Mouse (Mus musculus): ENCODE measurements around the gene Lgals4. TPM values are rescaled to one million over a fixed set of nuclear protein-coding genes. Genes with fewer than 3 reads are reported as not detected.

Lgals4 gene
- polyA plus RNA-seq, 1 experiment from 2014 or later: 737 TPM

DNA sequence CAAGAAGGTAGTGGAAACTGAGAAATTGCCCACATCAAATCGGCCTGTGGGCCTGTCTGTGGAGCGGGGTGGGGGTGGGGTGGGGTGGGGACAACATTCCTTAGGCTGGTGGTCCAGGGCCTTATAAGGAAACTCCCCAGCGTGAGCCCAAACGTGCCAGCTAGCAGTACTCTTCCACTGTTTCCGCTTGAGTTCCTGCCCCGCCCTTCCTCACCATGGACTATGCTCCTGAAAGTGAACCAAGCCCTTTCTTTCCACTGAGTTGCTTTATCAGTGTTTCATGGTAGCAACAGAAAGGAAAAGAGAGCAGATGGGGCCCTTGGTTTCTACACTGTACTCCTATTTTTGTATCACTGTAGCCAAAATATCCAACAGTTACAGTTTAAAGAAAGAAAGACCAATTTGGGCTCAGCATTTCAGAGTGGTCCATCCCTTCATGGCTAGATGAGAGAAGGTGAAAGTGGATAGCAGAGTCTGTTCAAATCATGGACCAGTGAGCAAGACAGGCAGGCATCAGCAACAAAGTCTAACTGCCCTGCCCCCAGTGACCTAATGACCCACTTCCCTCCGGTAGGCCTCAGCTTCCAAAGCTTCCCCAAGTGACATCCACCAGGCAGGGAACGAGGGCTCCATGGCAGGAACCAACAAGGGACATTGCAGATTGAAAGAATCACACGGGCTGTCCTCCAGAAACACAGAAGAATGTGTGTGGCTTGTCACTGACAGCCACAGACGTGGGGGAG is 30.6 kb upstream of the Lgals4 start:
- DNase-seq (ENCODE audit: low spot score): no peak
- H3K4me2 ChIP-seq (ENCODE audit: low read length): peak overlapping the region; percentile 23
- H3K9me3 ChIP-seq (ENCODE audit: control insufficient read depth, low read length): no peaks in the 10 kb centered on the region
- no peak overlapping the region for H3K4me3 ChIP-seq (ENCODE audit: low read depth, low read length)
- H3K4me1 ChIP-seq (replicated peaks; ENCODE audit: control insufficient read depth, insufficient read depth, low read length): peaks cover 32% of the 10 kb centered on the region
- no peaks in the 10 kb centered on the region for H3K36me3 ChIP-seq (ENCODE audit: control insufficient read depth, insufficient read depth, low read length)
- no peaks in the 10 kb centered on the region for H3K27me3 ChIP-seq (replicated peaks; ENCODE audit: control insufficient read depth, insufficient read depth, low read length)
- H3K27ac ChIP-seq (ENCODE audit: low read depth): peak overlapping the region; percentile 90
- 8% methylated on average over 10 of the region's 10 CpGs for WGBS
- ATAC-seq (replicated peaks; ENCODE audit: low FRiP score, low TSS enrichment, low read depth): peak; percentile 51
- peak overlapping the region; percentile 16 for H3K9ac ChIP-seq (ENCODE audit: low read length)

DNA sequence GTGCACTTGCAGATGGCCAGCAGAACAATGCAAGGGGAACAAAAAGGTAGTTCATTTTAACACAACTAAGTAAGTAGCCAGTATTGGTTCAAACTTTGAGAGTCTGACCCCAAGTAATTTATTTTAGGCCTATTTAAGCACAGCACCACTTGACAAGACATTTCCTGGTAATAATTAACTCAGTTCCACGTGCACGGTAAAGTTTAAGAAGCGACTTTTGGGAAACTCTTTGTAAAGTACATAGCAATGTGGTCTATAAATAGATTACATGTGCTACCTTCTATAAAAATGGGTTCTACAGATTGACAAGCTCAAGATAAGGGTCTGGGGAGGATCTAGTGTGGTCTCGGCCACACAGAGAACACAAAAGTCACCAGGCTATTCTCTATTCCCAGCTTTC is 29.9 kb upstream of the Lgals4 start:
- Histone ChIP-seq H3K4me2 (ENCODE audit: low read length) (peak overlapping the region; percentile 23; the same call in 1 of the 2 replicates), H3K4me3 (ENCODE audit: low read depth, low read length) (no peak overlapping the region), H3K27me3 (replicated peaks; ENCODE audit: control insufficient read depth, insufficient read depth, low read length) (no peaks in the 10 kb centered on the region), H3K9ac (ENCODE audit: low read length) (no peak overlapping the region), H3K4me1 (replicated peaks; ENCODE audit: control insufficient read depth, insufficient read depth, low read length) (peaks cover 36% of the 10 kb centered on the region), H3K27ac (ENCODE audit: low read depth) (peak overlapping the region; percentile 90), H3K36me3 (ENCODE audit: control insufficient read depth, insufficient read depth, low read length) (no peaks in the 10 kb centered on the region), H3K9me3 (ENCODE audit: control insufficient read depth, low read length) (no peaks in the 10 kb centered on the region)
- WGBS: 26% methylated on average over 4 of the region's 4 CpGs
- ATAC-seq (replicated peaks; ENCODE audit: low FRiP score, low TSS enrichment, low read depth) (0 out of 2 replicates have a peak, but pooled peaks have one; percentile 12), DNase-seq (ENCODE audit: low spot score) (no peak)

DNA sequence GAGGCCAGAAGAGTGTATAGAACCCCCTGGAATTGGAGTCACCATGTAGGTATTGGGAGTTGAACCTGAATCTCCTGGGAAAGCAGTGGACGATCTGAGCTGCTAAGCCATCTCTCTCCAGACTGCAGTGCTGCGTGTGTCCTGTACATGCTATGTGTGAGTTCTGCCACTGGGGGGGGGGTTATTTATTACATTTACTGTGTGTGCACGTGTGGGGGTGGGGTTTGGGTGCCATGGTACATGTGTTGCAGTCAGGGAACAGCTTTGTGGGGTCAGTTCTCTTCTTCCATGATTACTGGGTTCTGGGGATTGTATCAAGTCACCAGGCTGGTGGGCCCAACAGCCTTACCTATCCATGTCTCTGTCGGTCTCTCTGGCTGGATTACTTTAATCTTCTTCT is 26.8 kb upstream of the Lgals4 start:
- H3K27ac ChIP-seq (ENCODE audit: low read depth): no peak overlapping the region
- no peak overlapping the region for H3K4me3 ChIP-seq (ENCODE audit: low read depth, low read length)
- no peak overlapping the region for H3K4me2 ChIP-seq (ENCODE audit: low read length)
- 77% methylated on average over 4 of the region's 4 CpGs for WGBS
- no peak overlapping the region for H3K9ac ChIP-seq (ENCODE audit: low read length)
- ATAC-seq (replicated peaks; ENCODE audit: low FRiP score, low TSS enrichment, low read depth) (no peak), DNase-seq (ENCODE audit: low spot score) (no peak)
- H3K9me3 ChIP-seq (ENCODE audit: control insufficient read depth, low read length): no peaks in the 10 kb centered on the region
- no peaks in the 10 kb centered on the region for H3K27me3 ChIP-seq (replicated peaks; ENCODE audit: control insufficient read depth, insufficient read depth, low read length)
- H3K4me1 ChIP-seq (replicated peaks; ENCODE audit: control insufficient read depth, insufficient read depth, low read length): peaks cover 30% of the 10 kb centered on the region
- H3K36me3 ChIP-seq (ENCODE audit: control insufficient read depth, insufficient read depth, low read length): peaks cover 1% of the 10 kb centered on the region

DNA sequence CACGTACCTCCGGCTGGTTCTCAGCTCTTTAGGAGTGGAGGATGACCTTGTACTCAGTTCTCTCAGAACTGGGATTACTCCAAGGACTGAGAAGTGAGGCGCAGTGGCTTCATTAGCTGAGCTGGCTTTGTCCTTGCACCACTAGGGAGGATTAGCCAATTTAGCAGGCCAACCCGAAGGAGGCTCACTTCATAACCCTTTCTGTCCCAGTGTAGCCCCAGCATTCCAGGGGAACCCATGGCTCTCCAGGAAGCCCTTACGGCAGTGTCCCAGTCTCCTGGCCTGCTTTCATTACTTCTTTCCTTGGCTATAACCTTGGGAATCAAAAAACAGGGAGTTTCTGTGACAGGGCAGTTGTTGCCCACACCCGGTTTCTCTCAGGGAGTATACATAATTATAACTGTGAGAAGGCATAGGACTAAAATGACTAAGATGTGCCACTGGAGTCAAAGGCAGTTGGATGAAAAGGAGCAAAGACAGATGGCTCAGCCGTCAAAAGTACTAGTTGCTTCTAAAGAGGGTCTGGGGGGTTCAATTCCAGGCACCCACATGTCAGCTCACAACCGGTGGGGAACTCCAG is 25.9 kb upstream of the Lgals4 start:
- Histone ChIP-seq H3K9ac (ENCODE audit: low read length) (peak overlapping the region; percentile 94), H3K27me3 (replicated peaks; ENCODE audit: control insufficient read depth, insufficient read depth, low read length) (no peaks in the 10 kb centered on the region), H3K27ac (ENCODE audit: low read depth) (peak overlapping the region; percentile 100), H3K9me3 (ENCODE audit: control insufficient read depth, low read length) (no peaks in the 10 kb centered on the region), H3K4me1 (replicated peaks; ENCODE audit: control insufficient read depth, insufficient read depth, low read length) (peaks cover 30% of the 10 kb centered on the region), H3K36me3 (ENCODE audit: control insufficient read depth, insufficient read depth, low read length) (peaks cover 10% of the 10 kb centered on the region), H3K4me2 (ENCODE audit: low read length) (peak overlapping the region; percentile 66), H3K4me3 (ENCODE audit: low read depth, low read length) (peak overlapping the region; percentile 84)
- DNase-seq (ENCODE audit: low spot score) (no peak), ATAC-seq (replicated peaks; ENCODE audit: low FRiP score, low TSS enrichment, low read depth) (no peak)
- WGBS: 55% methylated on average over 6 of the region's 8 CpGs

DNA sequence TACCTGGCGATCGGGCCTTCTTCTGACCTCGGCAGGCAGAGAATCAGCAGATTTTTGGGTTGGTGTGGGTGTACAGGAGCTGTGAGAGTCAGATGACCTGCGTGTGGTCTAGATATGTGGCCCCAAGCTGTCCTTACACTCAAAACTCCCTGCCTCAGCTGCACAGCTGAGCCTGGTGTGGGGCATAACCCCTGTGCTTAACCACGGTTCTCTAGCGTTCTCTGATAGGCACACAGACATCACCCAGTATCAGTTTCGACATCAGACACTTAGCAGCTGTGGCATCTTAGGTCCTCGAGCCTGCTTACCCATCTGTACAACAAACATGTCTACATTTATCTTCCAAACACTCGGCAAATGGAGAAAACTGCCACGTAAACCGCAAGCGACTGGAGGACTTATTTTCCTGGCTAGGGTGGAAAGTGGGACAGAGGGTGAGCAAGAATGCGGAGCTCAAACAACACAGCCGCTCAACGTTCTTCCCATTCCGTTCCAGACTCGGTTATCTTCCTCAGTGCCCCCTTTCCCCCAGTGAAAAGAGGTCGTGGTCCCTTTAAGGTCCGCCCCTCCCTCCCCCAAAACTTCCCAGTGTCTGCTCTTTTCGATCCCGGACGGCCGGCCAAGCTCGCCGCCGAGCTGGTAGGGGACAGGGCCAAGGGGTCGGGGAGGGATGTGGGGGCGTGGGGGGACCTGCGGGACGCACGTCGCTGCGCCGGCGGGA is 25.3 kb upstream of the Lgals4 start, which contains the start of gene Hnrnpl:
Gene Hnrnpl, plus strand, starts transcription at position 321 of the 721 bp plus-strand sequence.
- DNase-seq (ENCODE audit: low spot score) (no peak), ATAC-seq (replicated peaks; ENCODE audit: low FRiP score, low TSS enrichment, low read depth) (peak; percentile 2)
- WGBS: 2% methylated on average over 35 of the region's 35 CpGs
- H3K27me3 ChIP-seq (replicated peaks; ENCODE audit: control insufficient read depth, insufficient read depth, low read length): no peaks in the 10 kb centered on the region
- H3K4me2 ChIP-seq (ENCODE audit: low read length): peak within 1 kb of the TSS; percentile 66
- peak within 1 kb of the TSS; percentile 100 for H3K27ac ChIP-seq (ENCODE audit: low read depth)
- H3K36me3 ChIP-seq (ENCODE audit: control insufficient read depth, insufficient read depth, low read length): peaks cover 16% of the 10 kb centered on the region
- no peaks in the 10 kb centered on the region for H3K9me3 ChIP-seq (ENCODE audit: control insufficient read depth, low read length)
- H3K4me3 ChIP-seq (ENCODE audit: low read depth, low read length): peak within 1 kb of the TSS; percentile 84
- H3K4me1 ChIP-seq (replicated peaks; ENCODE audit: control insufficient read depth, insufficient read depth, low read length): peaks cover 28% of the 10 kb centered on the region
- peak within 1 kb of the TSS; percentile 94 for H3K9ac ChIP-seq (ENCODE audit: low read length)

DNA sequence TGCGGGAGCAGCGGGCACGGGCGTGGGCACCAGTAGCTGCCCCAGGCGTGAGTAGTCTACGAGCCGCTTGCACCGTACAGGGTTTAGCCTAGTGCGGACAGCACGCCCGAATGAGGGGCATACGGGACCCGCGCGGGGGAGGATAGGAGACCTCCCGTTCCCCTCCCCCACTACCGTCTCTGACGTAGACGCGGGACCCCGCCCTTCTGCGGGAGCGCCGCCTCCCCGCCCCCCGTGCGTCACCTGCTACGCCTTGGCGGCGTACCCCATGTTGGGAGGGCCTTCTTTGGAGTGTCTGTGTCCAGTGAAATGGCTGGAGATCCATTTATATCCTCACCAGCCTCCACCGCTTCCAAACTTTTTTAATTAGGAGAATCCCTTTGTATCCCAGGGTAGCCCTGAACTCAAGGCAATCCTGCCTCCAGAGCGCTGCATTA is 24.7 kb upstream of the Lgals4 start:
- ATAC-seq (replicated peaks; ENCODE audit: low FRiP score, low TSS enrichment, low read depth) (peak; percentile 71), DNase-seq (ENCODE audit: low spot score) (peak; percentile 98)
- peak overlapping the region; percentile 84 for H3K4me3 ChIP-seq (ENCODE audit: low read depth, low read length)
- H3K4me1 ChIP-seq (replicated peaks; ENCODE audit: control insufficient read depth, insufficient read depth, low read length): peaks cover 29% of the 10 kb centered on the region
- H3K9ac ChIP-seq (ENCODE audit: low read length): peak overlapping the region; percentile 94
- 0% methylated on average over 28 of the region's 32 CpGs for WGBS
- no peaks in the 10 kb centered on the region for H3K9me3 ChIP-seq (ENCODE audit: control insufficient read depth, low read length)
- peak overlapping the region; percentile 100 for H3K27ac ChIP-seq (ENCODE audit: low read depth)
- no peaks in the 10 kb centered on the region for H3K27me3 ChIP-seq (replicated peaks; ENCODE audit: control insufficient read depth, insufficient read depth, low read length)
- H3K36me3 ChIP-seq (ENCODE audit: control insufficient read depth, insufficient read depth, low read length): peaks cover 22% of the 10 kb centered on the region
- H3K4me2 ChIP-seq (ENCODE audit: low read length): peak overlapping the region; percentile 66

DNA sequence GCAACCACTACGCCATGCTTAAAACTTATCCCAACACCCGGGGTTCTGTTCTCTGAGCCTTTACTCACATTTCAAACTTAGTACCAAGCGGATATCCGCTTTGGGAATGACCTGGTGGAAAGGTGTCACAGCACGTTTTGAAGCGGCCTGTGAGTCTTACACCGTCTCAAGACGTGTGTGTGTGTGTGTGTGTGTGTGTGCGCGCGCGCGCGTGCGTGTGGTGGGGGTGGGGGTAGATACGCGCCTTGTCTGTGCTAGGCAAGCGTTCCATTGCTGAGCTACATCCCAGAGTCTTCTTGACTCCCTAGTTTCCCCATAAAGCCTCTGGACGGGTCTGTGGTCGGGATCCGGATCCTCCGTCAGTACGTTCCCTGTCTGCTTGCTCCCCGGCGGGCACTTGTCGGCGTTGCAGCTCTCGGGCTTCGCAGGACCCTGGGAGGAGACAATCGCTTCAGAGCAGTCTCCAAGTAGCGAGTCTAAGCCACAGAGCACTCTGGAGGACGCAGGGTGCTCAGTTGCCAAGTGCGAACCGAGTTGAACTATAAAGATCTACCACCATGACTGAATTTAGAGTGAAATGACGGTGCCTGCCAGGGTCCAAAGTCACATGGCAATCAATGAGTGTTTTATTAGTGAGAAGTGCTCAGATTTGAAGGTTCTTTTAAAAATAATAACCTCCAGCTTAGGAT is 24.1 kb upstream of the Lgals4 start:
- Histone ChIP-seq H3K27ac (ENCODE audit: low read depth) (peak overlapping the region; percentile 100), H3K36me3 (ENCODE audit: control insufficient read depth, insufficient read depth, low read length) (peaks cover 28% of the 10 kb centered on the region), H3K9ac (ENCODE audit: low read length) (peak overlapping the region; percentile 94), H3K9me3 (ENCODE audit: control insufficient read depth, low read length) (no peaks in the 10 kb centered on the region), H3K27me3 (replicated peaks; ENCODE audit: control insufficient read depth, insufficient read depth, low read length) (no peaks in the 10 kb centered on the region), H3K4me3 (ENCODE audit: low read depth, low read length) (peak overlapping the region; percentile 84), H3K4me2 (ENCODE audit: low read length) (peak overlapping the region; percentile 66), H3K4me1 (replicated peaks; ENCODE audit: control insufficient read depth, insufficient read depth, low read length) (peaks cover 30% of the 10 kb centered on the region)
- ATAC-seq (replicated peaks; ENCODE audit: low FRiP score, low TSS enrichment, low read depth) (peak; percentile 19), DNase-seq (ENCODE audit: low spot score) (peak; percentile 87)
- under 1% methylated on average over 35 of the region's 35 CpGs for WGBS

Measured in intestine, embryonic 14.5 days (tissue).